Mouse (Mus musculus) adrenal gland, adult 18-20 months (tissue): ENCODE data around the gene Rarb. TPM values are rescaled to one million over a fixed set of nuclear protein-coding genes. Genes with fewer than 3 reads are reported as not detected.

ENCODE experiments used
- DNase-seq, 2 experiments: peaks; one replicate each; pipeline ENCODE4 v3.0.0; 2021 to 2022; ENCODE audit warnings: low spot score in 2 of 2
- total RNA-seq, 2 experiments: library from RNA; stranded (reverse); gene quantifications; 1 replicate in 1 of 2; 2 replicates in 1 of 2; pipeline ENCODE4 v1.2.3; 2021

Rarb gene
- total RNA-seq, 2 experiments from 2014 or later = 6.3 to 9.3 TPM

DNA sequence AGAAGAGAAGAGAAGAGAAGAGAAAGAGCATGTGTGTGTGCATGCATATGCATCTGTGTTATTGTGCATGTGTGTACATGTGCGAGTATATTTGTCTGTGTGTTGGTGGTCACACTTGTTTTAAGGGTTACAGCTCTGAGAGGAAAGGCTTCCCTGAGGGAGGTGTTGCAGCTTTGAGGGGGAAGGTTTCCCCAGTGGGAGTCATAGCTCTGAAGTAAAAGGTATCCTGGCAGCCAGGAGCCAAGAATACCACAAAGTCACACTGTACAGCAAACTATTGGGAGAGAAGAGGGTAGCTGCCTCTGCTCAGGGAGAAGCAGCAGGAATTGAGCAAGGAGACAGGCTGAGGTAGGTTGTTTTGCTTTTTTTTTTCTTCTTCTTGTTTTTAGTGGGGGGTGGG lies 81.2 kb downstream of the Rarb start:
- DNase-seq = no peak

DNA sequence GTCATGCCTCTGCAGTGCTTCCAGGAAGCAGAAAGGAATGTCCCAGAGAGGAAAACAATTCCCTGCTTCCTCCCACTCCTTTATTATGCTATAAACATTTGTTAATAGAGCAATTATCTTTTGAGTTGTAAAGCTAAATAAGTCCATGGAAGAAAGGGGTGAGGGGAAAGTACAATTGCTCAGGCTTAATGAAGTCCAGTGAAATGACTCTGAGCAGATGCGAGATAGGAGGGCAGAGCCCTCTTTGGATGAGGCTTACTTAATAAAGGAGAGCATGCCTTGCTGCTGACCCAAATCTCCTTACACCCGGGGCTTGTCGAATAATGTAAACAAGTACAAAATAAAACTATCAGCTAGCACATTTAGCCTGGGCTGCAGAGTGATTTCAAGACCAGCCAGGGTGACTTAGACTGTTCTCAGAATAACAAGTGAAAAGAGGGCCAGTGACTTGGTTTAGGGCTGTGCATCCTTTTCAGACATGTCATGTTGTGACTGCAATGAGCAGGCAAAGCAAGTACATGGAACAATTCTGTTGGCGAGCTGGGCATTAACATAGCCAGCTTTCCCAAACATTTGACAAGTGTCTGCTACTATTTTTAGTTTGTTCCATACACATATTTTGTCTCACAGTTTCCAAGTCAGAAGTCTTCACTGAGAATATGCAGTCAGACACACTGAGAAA lies 83.5 kb downstream of the Rarb start:
- DNase-seq = no peak

GRCm38 (mm10) chr14:16733595-16734298 lies 85.2 kb downstream of the Rarb start:
- no peak for DNase-seq

DNA sequence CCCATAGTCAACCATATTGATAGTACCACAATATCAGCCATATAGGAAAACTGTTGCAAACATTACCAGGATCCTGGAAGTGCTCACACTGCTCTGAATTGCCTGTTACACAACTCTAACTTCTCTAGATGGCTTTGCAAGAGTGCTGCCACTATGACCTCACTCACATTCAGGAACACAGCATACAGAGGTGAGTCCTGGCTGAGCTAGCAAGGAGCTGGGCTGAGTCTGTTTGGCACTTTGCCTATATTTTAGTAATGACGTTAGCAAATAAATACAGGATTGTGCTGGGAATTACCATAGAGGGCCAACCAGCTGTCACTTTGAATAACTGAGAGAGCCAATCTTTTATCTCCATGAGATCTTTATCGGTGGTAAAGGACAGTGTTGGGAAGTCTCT lies 86.9 kb downstream of the Rarb start:
- DNase-seq = no peak

DNA sequence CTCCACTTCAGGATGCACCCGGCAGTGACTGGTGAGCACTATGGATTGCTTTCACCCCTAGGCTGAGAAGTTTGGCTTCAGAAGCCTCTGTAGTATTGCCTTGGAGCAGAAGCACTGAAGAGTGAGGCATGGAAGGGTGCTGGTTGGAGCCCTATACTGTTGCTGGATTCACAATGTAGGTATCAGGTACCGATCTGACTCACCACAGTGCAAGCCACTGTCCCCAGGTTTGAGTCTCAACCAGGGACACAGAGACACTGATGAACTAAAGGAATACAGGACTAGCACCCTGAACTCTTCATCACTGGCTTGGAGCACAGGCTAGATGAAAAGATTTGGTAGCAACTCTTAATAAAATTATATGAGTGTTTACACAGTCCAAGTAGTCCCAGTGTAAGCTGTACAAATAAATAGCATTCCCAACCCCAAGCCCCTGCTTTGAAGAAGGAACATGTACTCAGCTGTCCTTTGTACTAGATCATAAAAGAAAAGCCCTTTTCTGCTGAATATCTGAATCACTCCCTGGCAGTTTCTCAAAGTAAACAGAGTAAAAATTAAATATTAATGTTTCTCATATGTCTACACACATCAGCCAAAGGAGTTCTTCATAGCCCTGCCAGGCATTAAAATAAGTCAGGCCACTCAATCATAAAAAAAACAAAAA lies 90.6 kb downstream of the Rarb start:
- no peak for DNase-seq

- DNase-seq = no peak
Measured at GRCm38 (mm10) chr14:16723991-16724390, 95.0 kb downstream of the Rarb start.

DNA sequence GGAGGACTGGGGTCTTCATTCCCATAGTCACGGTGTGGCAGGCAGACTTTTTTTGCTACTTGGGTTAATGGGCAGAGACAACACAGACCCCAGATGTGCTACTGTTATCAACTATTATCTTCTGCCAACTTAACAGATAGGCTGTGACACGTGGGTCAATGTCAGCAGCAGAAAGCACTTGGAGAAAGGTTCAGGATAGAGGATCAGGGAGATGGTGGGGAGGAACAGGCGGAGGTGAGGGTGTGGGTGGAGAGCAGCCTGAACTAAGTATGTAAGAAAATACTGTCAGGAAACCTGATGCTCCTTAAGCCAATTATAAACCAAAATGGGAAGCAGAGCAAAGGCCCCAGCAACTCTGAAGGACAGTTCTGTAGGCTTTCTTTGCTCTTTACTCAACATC lies 101.1 kb downstream of the Rarb start:
- DNase-seq = no peak

GRCm38 (mm10) chr14:16714344-16714955 lies 104.5 kb downstream of the Rarb start:
- no peak for DNase-seq

GRCm38 (mm10) chr14:16713773-16714172 lies 105.2 kb downstream of the Rarb start:
- DNase-seq = no peak

DNA sequence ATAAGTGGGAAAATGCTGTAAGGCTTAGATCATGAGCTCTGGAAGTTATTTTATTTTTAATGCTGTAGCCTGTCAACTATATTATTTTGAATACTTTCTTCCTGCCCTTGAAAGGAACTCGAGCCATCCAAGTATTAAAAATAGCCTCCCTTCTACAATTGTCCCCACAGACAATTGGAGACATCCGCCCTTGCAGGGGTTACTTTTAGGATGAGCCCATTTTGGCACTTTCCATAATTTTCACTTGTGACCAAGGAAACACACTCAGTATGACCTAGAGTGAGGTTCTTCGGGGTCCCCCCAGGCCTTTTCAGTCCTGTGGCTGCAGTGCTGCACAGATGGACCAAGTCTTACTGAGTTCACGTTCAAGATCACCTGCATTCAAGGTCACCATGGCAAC lies 119.7 kb downstream of the Rarb start:
- DNase-seq = no peak

DNA sequence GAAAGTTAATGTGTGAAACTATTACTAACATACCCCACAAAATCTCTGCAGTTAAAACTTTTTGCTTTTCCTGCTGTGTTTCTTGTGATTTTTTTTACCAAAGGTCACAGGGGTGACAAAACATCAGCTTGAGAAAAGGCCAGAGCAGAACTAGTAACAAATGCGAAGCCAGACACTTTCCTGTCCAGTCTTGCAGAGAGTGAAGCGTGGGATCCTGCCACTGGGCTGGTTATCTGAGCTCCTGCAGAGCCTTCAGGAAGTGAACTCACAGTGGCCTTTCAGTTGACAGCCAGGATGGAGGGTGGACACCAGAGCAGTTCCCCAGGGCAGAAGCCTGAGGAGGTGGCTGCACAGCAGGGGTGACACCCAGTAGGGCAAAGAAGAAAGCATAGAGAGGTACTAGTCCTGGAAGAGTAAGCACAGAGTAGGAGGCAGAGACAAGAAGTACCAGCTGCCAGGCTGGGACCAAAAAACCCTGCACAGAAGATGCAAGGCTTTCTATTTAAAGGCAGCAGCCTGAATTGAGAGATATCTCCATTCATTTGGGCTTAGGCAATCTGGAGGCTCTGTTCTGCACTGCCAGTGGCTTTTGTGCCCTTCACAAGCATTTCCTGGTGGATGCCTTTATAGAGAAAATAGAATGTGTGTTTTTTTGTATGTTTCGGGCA lies 123.4 kb downstream of the Rarb start:
- peak; percentile 7 to 21 for DNase-seq

DNA sequence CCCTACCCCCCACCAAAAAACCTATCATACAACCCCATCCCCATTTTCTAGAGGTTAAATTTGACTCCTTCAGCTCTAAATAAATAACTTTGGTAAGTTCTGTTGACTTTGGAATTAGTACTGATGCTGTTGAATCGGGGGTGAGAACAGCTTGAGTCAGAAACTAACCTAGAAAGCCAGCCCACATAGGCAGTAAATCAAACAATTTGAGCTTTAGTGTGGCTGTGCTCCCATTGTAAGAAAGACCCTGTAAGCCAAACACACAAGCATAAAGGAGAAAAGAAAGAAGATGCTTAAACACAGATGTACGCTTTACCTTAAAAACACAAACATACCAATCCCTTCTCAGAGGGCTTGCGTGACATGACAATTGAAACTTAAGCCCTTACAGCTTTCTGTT lies 140.6 kb downstream of the Rarb start:
- DNase-seq = no peak

GRCm38 (mm10) chr14:16677081-16677480 lies 141.9 kb downstream of the Rarb start:
- DNase-seq = no peak

DNA sequence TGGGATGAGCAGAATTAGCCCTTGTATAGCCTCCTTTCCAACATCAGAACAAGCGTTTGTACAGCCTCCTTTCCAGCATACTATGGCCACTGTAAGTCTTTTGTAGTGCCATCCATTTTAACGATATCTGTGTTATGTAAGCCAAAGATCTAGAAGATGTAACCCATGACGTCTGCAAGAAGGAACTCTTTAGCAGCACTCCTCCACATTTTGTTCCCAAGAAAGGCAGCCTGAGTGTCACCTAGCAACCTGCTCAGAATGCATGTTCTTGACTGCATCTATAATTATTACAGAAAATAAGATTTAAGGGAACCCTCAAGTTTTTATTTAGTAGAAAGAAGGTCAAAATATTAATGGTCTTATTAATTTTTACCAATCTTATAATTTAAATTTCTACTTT lies 148.4 kb downstream of the Rarb start:
- no peak for DNase-seq

GRCm38 (mm10) chr14:16639153-16639943 lies 179.6 kb downstream of the Rarb start:
- DNase-seq = no peak

DNA sequence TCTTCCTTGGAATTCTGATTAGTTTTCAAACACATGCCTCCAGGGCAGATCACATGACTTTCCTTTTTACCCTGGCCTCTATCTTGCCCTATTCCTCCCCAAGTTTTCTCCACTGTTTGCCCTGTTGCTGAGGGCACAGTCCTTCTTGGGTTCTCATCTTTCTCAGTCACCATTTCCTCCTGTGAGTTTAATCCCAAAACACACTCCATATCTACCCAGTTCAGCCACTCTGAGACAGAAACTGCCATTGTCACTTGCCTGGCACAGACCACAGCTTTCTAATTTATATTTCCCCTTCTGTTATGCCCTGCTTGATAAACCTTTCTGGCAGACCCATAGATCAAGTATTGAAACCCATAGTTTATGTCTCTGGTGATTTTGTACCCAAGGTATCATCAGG lies 205.0 kb downstream of the Rarb start:
- no peak for DNase-seq

- DNase-seq = no peak
Measured at GRCm38 (mm10) chr14:16605480-16605879, 213.5 kb downstream of the Rarb start.

- no peak for DNase-seq
Measured at GRCm38 (mm10) chr14:16604469-16605064, 214.4 kb downstream of the Rarb start.

GRCm38 (mm10) chr14:16603040-16603590 lies 215.8 kb downstream of the Rarb start:
- DNase-seq = peak in 1 of 2 experiments; percentile 6

GRCm38 (mm10) chr14:16599224-16599623 lies 219.7 kb downstream of the Rarb start:
- no peak for DNase-seq
